In the genomic region with DNA sequence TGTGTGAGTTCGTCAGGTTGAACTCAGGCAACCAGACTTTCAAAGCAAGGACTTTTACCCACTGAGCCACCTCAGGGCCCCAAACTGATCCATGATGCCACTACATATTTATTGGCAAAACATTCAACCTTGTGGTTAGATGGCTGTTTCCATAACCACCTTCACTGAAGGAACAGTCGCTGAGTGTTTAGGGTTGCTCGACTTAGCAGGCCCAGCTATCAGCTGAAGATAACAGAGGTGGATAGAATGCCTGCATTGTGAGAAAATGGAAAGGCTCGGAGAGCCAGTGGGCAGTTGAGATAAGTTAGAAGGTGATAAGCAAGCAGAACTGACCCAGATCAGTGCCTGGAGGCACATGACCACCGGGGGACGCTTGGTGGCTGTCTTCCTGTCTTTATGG, we compare ENCODE assay signal across 20 mouse cellular contexts. TPM values are rescaled to one million over a fixed set of nuclear protein-coding genes. Genes with fewer than 3 reads are reported as not detected.
DNase-seq lines count a peak whose midpoint lies in the region; ATAC-seq and TF ChIP-seq lines count a peak whose summit lies in the region.
"Had no signal": no experiment of that assay in that cellular context is flagged by ENCODE, and none has a peak within 500 bp of the region (broad histone marks: within the 10 kb centered on the region; RNA-seq: fewer than 3 reads in every experiment).

No protein-coding gene starts in this region.

- 10% methylated on average over 6 of the region's 6 CpGs for WGBS in heart, embryonic 10.5 days
- 35% methylated on average over 6 of the region's 6 CpGs for WGBS in heart, adult 2 months
- 86% methylated on average over 6 of the region's 6 CpGs for WGBS in midbrain, embryonic 11.5 days

- peaks cover 46% of the 10 kb centered on the region for H3K4me1 ChIP-seq in heart, embryonic 10.5 days
- no peaks in the 10 kb centered on the region for H3K4me1 ChIP-seq in heart, adult 2 months (ENCODE audit: control insufficient read depth, insufficient read depth, low read length)
- peaks cover 9 to 37% of the 10 kb centered on the region in 2 experiments for H3K4me1 ChIP-seq in MEL (ENCODE audit: control insufficient read depth in 1 of 2, insufficient read depth in 2 of 2, low read length in 2 of 2)
- H3K4me1 ChIP-seq in midbrain, embryonic 11.5 days (ENCODE audit: control insufficient read depth, insufficient read depth, low read length): no peaks in the 10 kb centered on the region
- H3K4me1 ChIP-seq: forebrain, embryonic 13.5 days; forebrain, embryonic 15.5 days had no signal

- TF ChIP-seq RAD21 in MEL (IDR thresholded peaks at IDR 0.05; ENCODE audit: low read depth, low read length): no peak

- no peak for TF ChIP-seq POLR2A in heart, adult 2 months (IDR thresholded peaks at IDR 0.05; ENCODE audit: insufficient read depth, low read depth, low read length)
- TF ChIP-seq POLR2A in MEL (IDR thresholded peaks at IDR 0.05; ENCODE audit: control insufficient read depth in 1 of 2, insufficient read depth in 1 of 2, low read depth in 1 of 2, low read length in 2 of 2, poor library complexity in 1 of 2): no peak

- no peak for DNase-seq in heart, embryonic 10.5 days (ENCODE audit: low spot score)
- no peak for DNase-seq in heart, adult 2 months
- peak; percentile 49 for DNase-seq in MEL (ENCODE audit: low read depth, low spot score)
- DNase-seq in thymus, postnatal 4 days: no peak
- DNase-seq in midbrain, embryonic 11.5 days (ENCODE audit: low spot score, missing footprints): no peak
- DNase-seq: adrenal gland, adult 8-10 months; adrenal gland, postnatal 14 days; adrenal gland, postnatal 36 days; cerebellum, adult 11-12 months; cerebellum, adult 2 months; cerebellum, adult 9-10 months; cerebellum, postnatal 10 days; cerebellum, postnatal 25 days had no signal

- no peak overlapping the region for H3K4me2 ChIP-seq in midbrain, embryonic 11.5 days
- H3K4me2 ChIP-seq: embryonic facial prominence, embryonic 12.5 days; forebrain, embryonic 13.5 days; forebrain, embryonic 15.5 days had no signal

- no peaks in the 10 kb centered on the region for H3K36me3 ChIP-seq in heart, embryonic 10.5 days
- H3K36me3 ChIP-seq in heart, adult 2 months (ENCODE audit: control insufficient read depth, insufficient read depth, low read length): no peaks in the 10 kb centered on the region
- H3K36me3 ChIP-seq in MEL (ENCODE audit: control insufficient read depth in 1 of 2, insufficient read depth in 2 of 2, low read length in 2 of 2): peaks cover 0 to 29% of the 10 kb centered on the region in 2 experiments; a peak in 2 of 4 replicates
- H3K36me3 ChIP-seq in midbrain, embryonic 11.5 days (ENCODE audit: control insufficient read depth, insufficient read depth, low read length): no peaks in the 10 kb centered on the region
- H3K36me3 ChIP-seq: embryonic facial prominence, embryonic 10.5 days; embryonic facial prominence, embryonic 12.5 days; forebrain, embryonic 15.5 days had no signal

- ATAC-seq in megakaryocyte progenitor cell, adult 5-6 weeks (replicated peaks; ENCODE audit: poor library complexity): peak; percentile 24; the same call in 1 of the 2 replicates
- no peak for ATAC-seq in midbrain, embryonic 11.5 days (ENCODE audit: low FRiP score)
- ATAC-seq: activated CD4-positive, CD25-positive, alpha-beta regulatory T cell, adult 4 months; forebrain, embryonic 13.5 days; forebrain, embryonic 15.5 days; Patski had no signal

- H3K9me3 ChIP-seq in heart, embryonic 10.5 days: no peaks in the 10 kb centered on the region
- H3K9me3 ChIP-seq in MEL (replicated peaks; ENCODE audit: insufficient read depth, low read length): no peaks in the 10 kb centered on the region
- H3K9me3 ChIP-seq in midbrain, embryonic 11.5 days (ENCODE audit: control insufficient read depth, low read length): no peaks in the 10 kb centered on the region
- H3K9me3 ChIP-seq: embryonic facial prominence, embryonic 10.5 days; embryonic facial prominence, embryonic 12.5 days; forebrain, embryonic 13.5 days; forebrain, embryonic 15.5 days had no signal

- TF ChIP-seq EP300 in heart, adult 2 months (IDR thresholded peaks at IDR 0.05; ENCODE audit: insufficient read depth, low read depth, low read length): no peak
- TF ChIP-seq EP300 in MEL (IDR thresholded peaks at IDR 0.05; ENCODE audit: low read depth in 1 of 2, low read length in 2 of 2): peak; percentile 43 to 66; a peak in 2 of 4 replicates

- H3K4me3 ChIP-seq in heart, embryonic 10.5 days: no peak overlapping the region
- H3K4me3 ChIP-seq in heart, adult 2 months: no peak overlapping the region
- no peak overlapping the region for H3K4me3 ChIP-seq in MEL (ENCODE audit: control insufficient read depth in 1 of 2, insufficient read depth in 1 of 2, low read depth in 2 of 2, low read length in 2 of 2)
- no peak overlapping the region for H3K4me3 ChIP-seq in midbrain, embryonic 11.5 days (ENCODE audit: low read depth, low read length)
- H3K4me3 ChIP-seq: embryonic facial prominence, embryonic 10.5 days; embryonic facial prominence, embryonic 12.5 days; forebrain, embryonic 13.5 days; forebrain, embryonic 15.5 days had no signal

- intact Hi-C loops in heart, adult 2 months (cut with DNase I): no loop called here

- H3K27ac ChIP-seq in heart, embryonic 10.5 days: peak overlapping the region; percentile 52; the same call in 1 of the 2 replicates
- no peak overlapping the region for H3K27ac ChIP-seq in heart, adult 2 months
- no peak overlapping the region for H3K27ac ChIP-seq in MEL (ENCODE audit: control insufficient read depth, low read depth, low read length)
- H3K27ac ChIP-seq in midbrain, embryonic 11.5 days (ENCODE audit: low read depth, low read length): no peak overlapping the region
- H3K27ac ChIP-seq: embryonic facial prominence, embryonic 10.5 days; embryonic facial prominence, embryonic 12.5 days; forebrain, embryonic 13.5 days; forebrain, embryonic 15.5 days had no signal

- H3K27me3 ChIP-seq in heart, embryonic 10.5 days (ENCODE audit: insufficient read depth, poor library complexity, severe bottlenecking): no peaks in the 10 kb centered on the region
- no peaks in the 10 kb centered on the region for H3K27me3 ChIP-seq in heart, adult 2 months (ENCODE audit: control insufficient read depth, insufficient read depth, low read length)
- H3K27me3 ChIP-seq in MEL (ENCODE audit: control insufficient read depth in 1 of 2, insufficient read depth in 2 of 2, low read length in 2 of 2): no peaks in the 10 kb centered on the region
- no peaks in the 10 kb centered on the region for H3K27me3 ChIP-seq in midbrain, embryonic 11.5 days (ENCODE audit: control insufficient read depth, insufficient read depth, low read length)
- H3K27me3 ChIP-seq: embryonic facial prominence, embryonic 12.5 days; forebrain, embryonic 13.5 days; forebrain, embryonic 15.5 days; Patski had no signal

- H3K79me2 ChIP-seq in heart, adult 2 months (replicated peaks; ENCODE audit: control insufficient read depth, insufficient read depth, low read length): no peaks in the 10 kb centered on the region
- no peaks in the 10 kb centered on the region for H3K79me2 ChIP-seq in MEL (ENCODE audit: control insufficient read depth, insufficient read depth, low read length, poor library complexity)

- H3K9ac ChIP-seq in heart, adult 2 months (ENCODE audit: low read depth, low read length): no peak overlapping the region
- H3K9ac ChIP-seq in MEL (ENCODE audit: control insufficient read depth, low read depth, low read length, poor library complexity, severe bottlenecking): no peak overlapping the region
- no peak overlapping the region for H3K9ac ChIP-seq in midbrain, embryonic 11.5 days (ENCODE audit: low read length)
- H3K9ac ChIP-seq: embryonic facial prominence, embryonic 12.5 days; forebrain, embryonic 13.5 days; forebrain, embryonic 15.5 days had no signal

- no peak for TF ChIP-seq CTCF in heart, adult 2 months (IDR thresholded peaks at IDR 0.05)
- TF ChIP-seq CTCF in MEL (IDR thresholded peaks at IDR 0.05 in 2 of 3, conservative IDR thresholded peaks at IDR 0.05 in 1 of 3; ENCODE audit: control insufficient read depth in 1 of 3, insufficient read depth in 1 of 3, low read depth in 2 of 3, low read length in 3 of 3, poor library complexity in 1 of 3, severe bottlenecking in 1 of 3): no peak

TF ChIP-seq in MEL, 35 proteins besides CTCF, POLR2A, EP300 and RAD21:
- TF ChIP-seq USF1 (IDR thresholded peaks at IDR 0.05; ENCODE audit: low read depth, low read length) (peak; percentile 48), SIN3A (IDR thresholded peaks at IDR 0.05; ENCODE audit: low read length) (no peak), MYC (IDR thresholded peaks at IDR 0.05; ENCODE audit: low read depth, low read length) (no peak), GATA1 (IDR thresholded peaks at IDR 0.05; ENCODE audit: low read depth, low read length) (peak; percentile 71), ETS1 (IDR thresholded peaks at IDR 0.05; ENCODE audit: low read depth, low read length) (peak; percentile 71)

RNA-seq across cellular contexts. Expression of a gene that starts 26.3 kb away (rescaled TPM):
- polyA plus RNA-seq in heart, embryonic 10.5 days (2016; fragmentation: Nextera tagmentation; extraction: Ambion mirVana): 0.10 and 0.24 TPM in 2 replicates
- not detected for total RNA-seq in heart, adult 2 months (2021)
- not detected in 2 replicates for polyA plus RNA-seq in heart, adult 2 months (2012; rRNA removed)
- 0.07 and 0.08 TPM in 2 replicates for total RNA-seq in MEL (2012; rRNA removed)
- polyA plus RNA-seq in MEL (2012; ENCODE audit: insufficient read depth in 1 of 2, insufficient read length in 2 of 2, low read depth in 1 of 2, low replicate concordance in 2 of 2, missing spikeins in 1 of 2): under 1 TPM in 1 of 2 experiments, not detected in 1; 0.10 TPM
- not detected in 2 replicates for total RNA-seq in megakaryocyte progenitor cell, adult 5-6 weeks (2015)
- total RNA-seq in megakaryocyte progenitor cell, adult 5-6 weeks (2017): not detected in 2 replicates
- polyA plus RNA-seq in midbrain, embryonic 11.5 days (2014; fragmentation: Nextera tagmentation; extraction: Ambion mirVana): 0.07 TPM in 1 of 2 replicates, not detected in the other
- polyA plus RNA-seq: activated CD4-positive, CD25-positive, alpha-beta regulatory T cell, adult 4 months had no signal
